Mouse (Mus musculus): Measurements from ENCODE around the gene Tdrd12. TPM values are rescaled to one million over a fixed set of nuclear protein-coding genes. Genes with fewer than 3 reads are reported as not detected.

The Tdrd12 gene
- total RNA-seq, 1 experiment: 35.4 TPM

DNA sequence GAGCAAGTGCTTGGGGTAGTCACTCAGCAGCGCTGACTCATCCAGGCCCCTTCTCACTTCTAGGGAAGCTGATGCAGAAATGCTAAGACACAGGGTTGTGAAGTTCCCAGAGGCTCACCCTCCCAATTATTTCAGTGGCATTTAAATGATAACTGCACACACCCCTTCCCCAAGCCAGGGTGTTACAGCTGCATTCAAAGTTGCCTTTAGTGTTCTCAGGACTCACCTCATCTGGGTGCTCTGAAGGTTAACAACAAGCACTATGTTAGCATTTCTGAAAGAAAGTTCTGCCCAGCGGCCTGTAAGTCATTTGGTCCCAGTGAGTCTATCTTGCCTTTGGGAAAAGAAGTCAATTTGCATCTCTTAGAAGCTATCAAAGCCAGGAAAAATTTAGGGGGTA is 69.7 kb downstream of the Tdrd12 start:
- H3K4me1 ChIP-seq (ENCODE audit: control insufficient read depth in 2 of 2, insufficient read depth in 2 of 2, low read length in 2 of 2, poor library complexity in 1 of 2): peaks cover 0 to 15% of the 10 kb centered on the region in 2 experiments; a peak in 3 of 4 replicates
- H3K9ac ChIP-seq (ENCODE audit: insufficient read depth, low read depth, low read length, poor library complexity, severe bottlenecking): no peak overlapping the region
- H3K36me3 ChIP-seq (ENCODE audit: control insufficient read depth, insufficient read depth, low read length, poor library complexity, severe bottlenecking): peaks cover 22% of the 10 kb centered on the region
- H3K27ac ChIP-seq (ENCODE audit: insufficient read depth, low read depth, low read length, poor library complexity, severe bottlenecking): no peak overlapping the region
- in situ Hi-C loops (cut with MboI; ENCODE audit: low sequenced_read_pairs in 2 of 2, unreplicated experiment in 2 of 2): no loop called here
- TF ChIP-seq CHD2 (IDR thresholded peaks at IDR 0.05; ENCODE audit: low read depth, low read length): no peak
- TF ChIP-seq ZNF384 (IDR thresholded peaks at IDR 0.05; ENCODE audit: low read depth, low read length): no peak
- no peak for TF ChIP-seq MAFK (IDR thresholded peaks at IDR 0.05; ENCODE audit: insufficient read depth, low read depth, low read length)
- no peak for TF ChIP-seq HCFC1 (IDR thresholded peaks at IDR 0.05; ENCODE audit: borderline replicate concordance, insufficient read depth, low read length)
- no peak for TF ChIP-seq ZC3H11A (IDR thresholded peaks at IDR 0.05; ENCODE audit: borderline replicate concordance, low read depth, low read length)
- peak; percentile 60 for DNase-seq (ENCODE audit: low read depth, low spot score)
- no peak overlapping the region for H3K4me3 ChIP-seq (ENCODE audit: insufficient read depth in 1 of 2, low read depth in 1 of 2, low read length in 2 of 2, poor library complexity in 1 of 2, severe bottlenecking in 1 of 2)
- H3K9me3 ChIP-seq (ENCODE audit: control insufficient read depth, insufficient read depth, low read depth, low read length): no peaks in the 10 kb centered on the region

GRCm38 (mm10) chr7:35465027-35465426 is 72.5 kb downstream of the Tdrd12 start:
- no peak for DNase-seq (ENCODE audit: low read depth, low spot score)
- in situ Hi-C loops (cut with MboI; ENCODE audit: low sequenced_read_pairs in 2 of 2, unreplicated experiment in 2 of 2): no loop called here

GRCm38 (mm10) chr7:35460971-35461370 is 76.6 kb downstream of the Tdrd12 start:
- H3K9me3 ChIP-seq (ENCODE audit: control insufficient read depth, insufficient read depth, low read depth, low read length): no peaks in the 10 kb centered on the region
- no peak overlapping the region for H3K27ac ChIP-seq (ENCODE audit: insufficient read depth, low read depth, low read length, poor library complexity, severe bottlenecking)
- H3K4me1 ChIP-seq (ENCODE audit: control insufficient read depth in 2 of 2, insufficient read depth in 2 of 2, low read length in 2 of 2, poor library complexity in 1 of 2): peaks cover 0 to 7% of the 10 kb centered on the region in 2 experiments; a peak in 2 of 4 replicates
- H3K9ac ChIP-seq (ENCODE audit: insufficient read depth, low read depth, low read length, poor library complexity, severe bottlenecking): no peak overlapping the region
- H3K36me3 ChIP-seq (ENCODE audit: control insufficient read depth, insufficient read depth, low read length, poor library complexity, severe bottlenecking): peaks cover 3% of the 10 kb centered on the region; the same call in 1 of the 2 replicates
- H3K4me3 ChIP-seq (ENCODE audit: insufficient read depth in 1 of 2, low read depth in 1 of 2, low read length in 2 of 2, poor library complexity in 1 of 2, severe bottlenecking in 1 of 2): no peak overlapping the region
- no peak for TF ChIP-seq HCFC1 (IDR thresholded peaks at IDR 0.05; ENCODE audit: borderline replicate concordance, insufficient read depth, low read length)
- no peak for TF ChIP-seq ZNF384 (IDR thresholded peaks at IDR 0.05; ENCODE audit: low read depth, low read length)
- no peak for TF ChIP-seq MAFK (IDR thresholded peaks at IDR 0.05; ENCODE audit: insufficient read depth, low read depth, low read length)
- TF ChIP-seq CHD2 (IDR thresholded peaks at IDR 0.05; ENCODE audit: low read depth, low read length): no peak
- TF ChIP-seq ZC3H11A (IDR thresholded peaks at IDR 0.05; ENCODE audit: borderline replicate concordance, low read depth, low read length): no peak
- in situ Hi-C loops (cut with MboI; ENCODE audit: low sequenced_read_pairs in 2 of 2, unreplicated experiment in 2 of 2): no loop called here
- no peak for DNase-seq (ENCODE audit: low read depth, low spot score)

More at GRCm38 (mm10) chr7:35465027-35465426, 72.5 kb downstream of the Tdrd12 start:
- Histone ChIP-seq H3K9ac (ENCODE audit: insufficient read depth, low read depth, low read length, poor library complexity, severe bottlenecking) (no peak overlapping the region), H3K36me3 (ENCODE audit: control insufficient read depth, insufficient read depth, low read length, poor library complexity, severe bottlenecking) (peaks cover 15% of the 10 kb centered on the region), H3K27ac (ENCODE audit: insufficient read depth, low read depth, low read length, poor library complexity, severe bottlenecking) (no peak overlapping the region), H3K4me1 (ENCODE audit: control insufficient read depth in 2 of 2, insufficient read depth in 2 of 2, low read length in 2 of 2, poor library complexity in 1 of 2) (peaks cover 0 to 18% of the 10 kb centered on the region in 2 experiments; a peak in 3 of 4 replicates), H3K4me3 (ENCODE audit: insufficient read depth in 1 of 2, low read depth in 1 of 2, low read length in 2 of 2, poor library complexity in 1 of 2, severe bottlenecking in 1 of 2) (no peak overlapping the region), H3K9me3 (ENCODE audit: control insufficient read depth, insufficient read depth, low read depth, low read length) (no peaks in the 10 kb centered on the region)
- TF ChIP-seq ZNF384 (IDR thresholded peaks at IDR 0.05; ENCODE audit: low read depth, low read length) (no peak), ZC3H11A (IDR thresholded peaks at IDR 0.05; ENCODE audit: borderline replicate concordance, low read depth, low read length) (no peak), MAFK (IDR thresholded peaks at IDR 0.05; ENCODE audit: insufficient read depth, low read depth, low read length) (no peak), HCFC1 (IDR thresholded peaks at IDR 0.05; ENCODE audit: borderline replicate concordance, insufficient read depth, low read length) (no peak), CHD2 (IDR thresholded peaks at IDR 0.05; ENCODE audit: low read depth, low read length) (no peak)

- in situ Hi-C loops (cut with MboI; ENCODE audit: low sequenced_read_pairs in 2 of 2, unreplicated experiment in 2 of 2): no loop called here
- Histone ChIP-seq H3K4me1 (ENCODE audit: control insufficient read depth in 2 of 2, insufficient read depth in 2 of 2, low read length in 2 of 2, poor library complexity in 1 of 2) (peaks cover 0 to 2% of the 10 kb centered on the region in 2 experiments; a peak in 1 of 4 replicates), H3K27ac (ENCODE audit: insufficient read depth, low read depth, low read length, poor library complexity, severe bottlenecking) (no peak overlapping the region), H3K36me3 (ENCODE audit: control insufficient read depth, insufficient read depth, low read length, poor library complexity, severe bottlenecking) (no peaks in the 10 kb centered on the region), H3K4me3 (ENCODE audit: insufficient read depth in 1 of 2, low read depth in 1 of 2, low read length in 2 of 2, poor library complexity in 1 of 2, severe bottlenecking in 1 of 2) (no peak overlapping the region), H3K9me3 (ENCODE audit: control insufficient read depth, insufficient read depth, low read depth, low read length) (no peaks in the 10 kb centered on the region), H3K9ac (ENCODE audit: insufficient read depth, low read depth, low read length, poor library complexity, severe bottlenecking) (no peak overlapping the region)
- TF ChIP-seq MAFK (IDR thresholded peaks at IDR 0.05; ENCODE audit: insufficient read depth, low read depth, low read length) (no peak), ZNF384 (IDR thresholded peaks at IDR 0.05; ENCODE audit: low read depth, low read length) (no peak), ZC3H11A (IDR thresholded peaks at IDR 0.05; ENCODE audit: borderline replicate concordance, low read depth, low read length) (no peak), CHD2 (IDR thresholded peaks at IDR 0.05; ENCODE audit: low read depth, low read length) (no peak), HCFC1 (IDR thresholded peaks at IDR 0.05; ENCODE audit: borderline replicate concordance, insufficient read depth, low read length) (no peak)
- DNase-seq (ENCODE audit: low read depth, low spot score): no peak
Observed at GRCm38 (mm10) chr7:35456091-35456814, 81.3 kb downstream of the Tdrd12 start.

Data from ES-E14 (cell line).